Comparison of ENCODE assay signal across 8 mouse cellular contexts in genomic region chr7:48137216-48138077, GRCm38 (mm10). TPM values are rescaled to one million over a fixed set of nuclear protein-coding genes. Genes with fewer than 3 reads are reported as not detected.
DNase-seq lines count a peak whose midpoint lies in the region; ATAC-seq lines count a peak whose summit lies in the region.

No protein-coding gene starts in this region.

- peak overlapping the region; percentile 59 for H3K4me3 ChIP-seq in heart, embryonic 12.5 days
- H3K4me3 ChIP-seq in liver, embryonic 13.5 days (replicated peaks), result peak overlapping the region; percentile 59
- peak overlapping the region; percentile 64 for H3K4me3 ChIP-seq in neural tube, embryonic 13.5 days

- no peak for DNase-seq in heart, adult 11 months
- peak; percentile 70 for DNase-seq in Muller cell, postnatal 12 days (ENCODE audit: inconsistent ontology term)
- peak; percentile 81 for DNase-seq in embryo, embryonic 10.5 days (ENCODE audit: low spot score)
- DNase-seq in liver, embryonic 13.5 days, result no peak

- H3K36me3 ChIP-seq in heart, embryonic 12.5 days, result no peaks in the 10 kb centered on the region
- H3K36me3 ChIP-seq in liver, embryonic 13.5 days, result no peaks in the 10 kb centered on the region
- H3K36me3 ChIP-seq in neural tube, embryonic 13.5 days, result no peaks in the 10 kb centered on the region

- no peaks in the 10 kb centered on the region for H3K27me3 ChIP-seq in heart, embryonic 12.5 days (replicated peaks)
- no peaks in the 10 kb centered on the region for H3K27me3 ChIP-seq in liver, embryonic 13.5 days
- H3K27me3 ChIP-seq in neural tube, embryonic 13.5 days, result no peaks in the 10 kb centered on the region

- 6% methylated on average over 51 of the region's 52 CpGs for WGBS in heart, embryonic 12.5 days
- WGBS in liver, embryonic 13.5 days (ENCODE audit: insufficient replicate concordance), result under 1% methylated on average over 47 of the region's 52 CpGs
- WGBS in neural tube, embryonic 13.5 days, result 3% methylated on average over 50 of the region's 52 CpGs

- H3K4me2 ChIP-seq in heart, embryonic 12.5 days, result peak overlapping the region; percentile 90
- H3K4me2 ChIP-seq in liver, embryonic 13.5 days, result peak overlapping the region; percentile 75
- H3K4me2 ChIP-seq in neural tube, embryonic 13.5 days, result peak overlapping the region; percentile 80

- peak overlapping the region; percentile 64 for H3K27ac ChIP-seq in heart, embryonic 12.5 days (ENCODE audit: poor library complexity, severe bottlenecking)
- no peak overlapping the region for H3K27ac ChIP-seq in liver, embryonic 13.5 days
- H3K27ac ChIP-seq in neural tube, embryonic 13.5 days (replicated peaks), result peak overlapping the region; percentile 91

- H3K9me3 ChIP-seq in heart, embryonic 12.5 days (replicated peaks), result 0 out of 2 replicates have a peak, but pooled peaks cover 7% of the 10 kb centered on the region
- H3K9me3 ChIP-seq in liver, embryonic 13.5 days (replicated peaks), result no peaks in the 10 kb centered on the region
- peaks cover 12% of the 10 kb centered on the region; the same call in 1 of the 2 replicates for H3K9me3 ChIP-seq in neural tube, embryonic 13.5 days

- H3K4me1 ChIP-seq in heart, embryonic 12.5 days (replicated peaks), result peaks cover 4% of the 10 kb centered on the region
- peaks cover 3% of the 10 kb centered on the region; the same call in 1 of the 2 replicates for H3K4me1 ChIP-seq in liver, embryonic 13.5 days (replicated peaks)
- H3K4me1 ChIP-seq in neural tube, embryonic 13.5 days (replicated peaks), result peaks cover 4% of the 10 kb centered on the region; the same call in 1 of the 2 replicates

- H3K9ac ChIP-seq in heart, embryonic 12.5 days, result peak overlapping the region; percentile 73
- H3K9ac ChIP-seq in liver, embryonic 13.5 days, result peak overlapping the region; percentile 47; the same call in 1 of the 2 replicates
- H3K9ac ChIP-seq in neural tube, embryonic 13.5 days, result peak overlapping the region; percentile 89

- peak; percentile 85 for ATAC-seq in heart, embryonic 12.5 days (ENCODE audit: insufficient number of reproducible peaks, low FRiP score)
- peak; percentile 94 to 98 for ATAC-seq in hematopoietic stem cell, adult 5-6 weeks (replicated peaks in 1 of 2; ENCODE audit: insufficient read depth in 1 of 2, low FRiP score in 2 of 2, low TSS enrichment in 1 of 2, low read depth in 1 of 2, poor library complexity in 2 of 2, severe bottlenecking in 2 of 2)
- peak; percentile 65 for ATAC-seq in liver, embryonic 13.5 days (ENCODE audit: low read depth)
- peak; percentile 97 for ATAC-seq in neural tube, embryonic 13.5 days (ENCODE audit: low read depth)
- no peak for ATAC-seq in erythroid progenitor cell, adult 5-6 weeks (replicated peaks; ENCODE audit: low FRiP score, poor library complexity, severe bottlenecking)

RNA-seq across cellular contexts. Expression of gene Mrgprb5, which starts 31.4 kb away (rescaled TPM):
- polyA plus RNA-seq in heart, embryonic 12.5 days (2016; fragmentation: Nextera tagmentation; extraction: Ambion mirVana), result not detected in 2 replicates
- total RNA-seq in hematopoietic stem cell, adult 5-6 weeks (2017), result not detected in 2 replicates
- not detected in 2 replicates for polyA plus RNA-seq in liver, embryonic 13.5 days (2015; fragmentation: Nextera tagmentation; extraction: Ambion mirVana)
- polyA plus RNA-seq in neural tube, embryonic 13.5 days (2015; fragmentation: Nextera tagmentation; extraction: Ambion mirVana), result not detected in 2 replicates
- total RNA-seq in erythroid progenitor cell, adult 5-6 weeks (2015; ENCODE audit: low replicate concordance), result not detected in 2 replicates
- total RNA-seq in erythroid progenitor cell, adult 5-6 weeks (2017; ENCODE audit: low replicate concordance), result not detected in 2 replicates

Comparison
In these comparisons a context has a peak if more than half of its experiments do, and no peak if none do; other contexts are left out.
1. DNase-seq: peak in Muller cell, postnatal 12 days (single experiment) and embryo, embryonic 10.5 days (single experiment); none in heart, adult 11 months (single experiment) and liver, embryonic 13.5 days (single experiment).
2. Peak in every context shown above with its lines, with median percentiles within 50 percentile points of each other: H3K4me2 ChIP-seq, H3K4me3 ChIP-seq and H3K9ac ChIP-seq.